Mouse (Mus musculus): ENCODE data around the gene Matn3.
A peak's percentile ranks its signal among the peaks of the same experiment; 100 is the strongest.
"Not testable (repeated sequence)": the region's sequence is repeated elsewhere in the genome, so short reads cannot be mapped to it uniquely, and the experiment has no call there.

Matn3 gene

DNA sequence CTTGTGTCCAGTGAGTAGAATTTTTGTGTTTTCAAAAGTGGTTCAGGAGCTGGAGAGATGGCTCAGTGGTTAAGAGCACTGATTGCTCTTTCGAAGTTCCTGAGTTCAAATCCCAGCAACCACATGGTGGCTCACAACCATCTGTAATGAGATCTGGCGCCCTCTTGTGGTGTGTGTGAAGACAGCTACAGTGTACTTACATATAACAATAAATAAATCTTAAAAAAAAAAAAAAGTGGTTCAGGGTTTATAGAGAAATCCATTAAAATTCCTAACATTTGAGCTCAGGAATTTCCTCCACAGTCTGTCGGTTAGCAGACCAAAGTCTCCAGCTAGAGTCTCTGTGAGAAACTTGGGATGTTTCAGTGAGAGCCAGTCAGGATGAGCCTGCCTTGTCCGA, 11.5 kb upstream of the Matn3 start:
- DNase-seq: not testable (repeated sequence)

DNA sequence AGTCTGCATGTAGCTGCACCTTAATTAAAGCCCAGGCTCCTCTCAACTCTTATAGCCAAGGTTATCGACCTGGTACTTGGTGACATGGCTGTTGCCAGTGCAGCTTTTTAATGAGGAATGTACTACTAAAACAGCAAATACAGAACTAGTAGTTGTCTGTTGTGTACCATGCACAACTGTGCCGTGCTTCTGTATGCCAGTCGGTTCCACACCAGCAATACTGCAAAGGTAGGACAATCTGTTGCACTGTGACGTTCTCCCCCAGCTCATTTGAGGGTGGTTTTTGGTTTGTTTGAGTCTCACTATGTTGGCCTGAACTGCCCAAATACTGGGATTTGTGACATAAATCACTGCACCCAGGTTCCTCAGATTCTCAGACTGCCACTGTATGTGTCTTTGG, 8.2 kb upstream of the Matn3 start:
- no peak for DNase-seq

DNA sequence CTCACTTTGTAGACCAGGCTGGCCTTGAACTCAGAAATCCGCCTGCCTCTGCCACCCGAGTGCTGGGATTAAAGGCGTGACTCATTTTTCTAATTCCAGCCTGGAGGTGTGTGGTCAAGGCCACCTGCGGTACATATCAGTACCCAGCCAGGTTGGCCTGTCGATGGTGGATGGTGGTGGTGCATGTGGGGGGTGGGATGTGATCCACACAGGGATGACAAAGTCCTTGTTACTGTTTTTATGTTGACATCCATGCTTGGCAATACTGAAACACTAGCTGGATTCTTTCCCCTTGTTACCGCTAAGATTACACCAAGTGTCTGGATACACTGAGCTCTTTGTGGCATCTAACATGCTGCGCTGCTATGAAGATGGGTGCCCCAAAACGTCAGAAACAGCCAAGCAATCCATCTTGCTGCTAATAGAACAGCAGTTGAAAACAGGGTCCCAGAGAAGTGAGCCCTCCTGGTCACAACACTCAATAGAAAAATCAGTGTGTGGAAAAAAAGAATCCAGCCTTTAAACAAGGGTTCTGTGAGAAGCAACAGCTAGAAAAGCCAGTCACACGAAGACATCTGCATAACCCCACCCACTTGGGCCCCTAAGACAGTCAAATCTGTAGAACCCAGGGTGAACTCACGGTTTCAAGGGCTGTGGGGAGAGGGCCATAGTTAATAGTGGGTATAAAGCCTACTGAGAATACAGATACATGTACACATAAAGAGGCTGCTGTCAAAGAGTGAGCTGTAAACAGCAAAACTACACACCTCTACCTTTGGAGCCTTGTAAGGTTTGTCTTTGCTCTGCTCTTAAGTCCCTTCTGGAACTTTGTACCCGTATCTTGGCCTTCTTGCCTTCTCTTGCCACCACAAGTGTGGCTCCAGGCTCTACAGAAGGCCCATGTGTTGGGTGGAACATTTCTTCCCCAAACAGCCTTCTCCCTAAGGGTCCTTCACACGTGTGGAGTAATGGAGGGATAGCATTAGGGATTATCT, 7.4 kb upstream of the Matn3 start:
- no peak for DNase-seq

DNA sequence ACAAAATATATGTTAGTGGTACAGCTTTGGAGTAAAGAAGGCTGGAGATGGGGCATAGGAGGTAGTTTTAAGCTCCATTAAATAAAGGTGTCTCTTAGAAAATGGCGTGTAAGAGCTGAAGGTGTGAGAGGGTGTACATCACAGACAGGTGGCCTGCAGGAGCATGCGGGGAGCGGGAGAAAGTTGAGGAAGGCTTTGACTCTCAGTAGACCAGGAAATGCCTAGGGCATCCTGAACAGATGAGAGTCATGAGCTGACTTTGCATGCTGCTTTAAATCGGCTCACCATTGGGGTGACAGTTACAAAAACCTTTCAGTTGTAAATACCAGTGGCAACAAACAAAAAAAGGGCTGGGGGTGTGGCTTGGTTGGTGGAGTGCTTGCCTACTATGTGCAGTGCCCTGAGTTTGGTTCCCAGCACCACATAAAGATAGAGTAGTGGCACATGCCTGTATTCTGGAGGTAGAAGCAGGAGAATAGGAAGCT, 6.6 kb upstream of the Matn3 start:
- no peak for DNase-seq

DNA sequence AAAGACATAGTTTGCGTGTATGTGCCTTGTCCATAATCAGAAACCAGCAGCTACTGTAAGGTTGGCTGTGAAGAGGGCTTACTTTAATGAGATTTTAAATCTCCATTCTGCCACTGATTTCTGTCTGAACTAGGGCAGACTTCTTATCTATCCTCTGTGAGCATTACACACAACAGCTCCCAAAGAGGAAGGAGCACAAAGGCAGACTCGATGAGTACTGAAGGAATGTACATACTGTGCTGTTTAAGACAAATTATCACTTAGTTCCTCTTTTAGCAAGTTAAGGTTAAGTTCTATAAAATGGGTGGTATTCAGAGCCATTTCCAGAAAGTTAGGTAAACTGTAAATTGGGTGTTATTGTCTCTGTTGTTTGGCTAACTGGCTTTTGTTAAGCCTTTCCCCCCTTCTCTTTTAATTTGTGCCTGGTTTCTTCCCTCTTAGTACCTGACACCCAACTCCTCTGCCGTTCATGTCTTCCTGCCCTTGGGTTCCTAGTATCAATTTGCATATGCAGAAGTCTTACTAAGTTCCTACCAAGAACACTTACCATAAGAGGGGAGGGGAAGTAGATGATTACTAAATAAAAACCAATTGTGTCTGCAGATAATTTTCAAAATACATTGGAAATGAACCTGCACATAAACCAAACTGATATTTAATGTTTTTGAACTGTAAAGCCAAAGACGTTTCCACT, 5.9 kb upstream of the Matn3 start:
- no peak for DNase-seq

DNA sequence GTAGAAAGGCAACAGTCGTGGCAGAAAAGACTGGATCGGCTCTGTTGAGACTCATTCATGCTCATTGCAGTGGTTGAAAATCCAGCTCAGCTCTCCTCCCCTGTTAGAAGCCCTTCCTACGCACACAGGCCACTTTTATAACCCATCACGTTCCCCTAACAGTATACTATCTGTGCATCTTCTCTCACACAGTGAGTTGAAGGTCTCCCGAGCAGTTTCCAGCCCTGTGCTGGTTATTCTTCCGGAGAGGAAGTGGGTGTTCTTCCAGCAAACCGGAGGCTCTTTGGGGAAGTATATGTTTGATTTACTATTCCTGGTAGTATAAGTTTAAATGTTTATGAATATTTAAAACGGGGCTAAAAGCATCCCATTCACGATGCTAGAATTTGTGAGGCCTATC, 566 bp upstream of the Matn3 start:
- no peak for DNase-seq

DNA sequence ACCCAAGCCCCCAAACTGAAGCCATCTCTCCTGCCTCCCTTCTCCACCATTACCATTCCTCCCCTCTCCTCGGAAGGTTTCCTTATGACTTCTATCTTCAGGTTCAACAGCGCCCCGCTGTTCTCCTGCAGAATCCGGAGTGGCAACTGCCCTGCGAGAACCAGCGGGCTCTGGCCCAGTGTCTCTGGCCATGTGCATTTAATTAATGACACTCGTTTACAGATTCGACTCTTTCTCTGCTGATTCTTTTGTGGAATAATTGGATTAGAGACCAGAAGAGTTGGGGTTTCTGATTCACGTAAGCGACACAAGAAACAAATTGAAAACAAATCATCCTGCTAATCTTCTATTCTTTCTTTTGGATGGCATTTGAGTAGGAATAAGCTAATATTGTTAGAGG, 5.4 kb downstream of the Matn3 start:
- DNase-seq: no peak

DNA sequence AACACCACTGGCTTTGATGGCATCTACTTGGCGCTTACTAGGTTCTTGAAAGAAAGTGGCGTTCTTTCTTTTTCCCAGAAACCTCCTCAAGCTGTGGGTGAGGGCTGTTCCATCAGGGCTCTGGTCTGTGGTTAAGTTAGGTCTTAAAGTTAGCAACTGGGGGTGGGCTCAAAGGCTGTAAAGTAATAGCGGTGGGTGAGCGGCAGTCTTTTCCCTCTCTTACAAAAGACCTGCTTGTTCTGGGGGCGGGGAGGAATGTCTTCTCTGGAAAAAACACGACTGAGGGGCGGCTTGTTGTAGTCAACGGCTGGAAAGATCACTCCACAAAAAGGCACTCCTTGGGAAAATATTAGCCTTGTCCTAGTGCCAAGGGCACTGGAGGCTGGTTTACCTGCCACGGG, 6.4 kb downstream of the Matn3 start:
- no peak for DNase-seq

DNA sequence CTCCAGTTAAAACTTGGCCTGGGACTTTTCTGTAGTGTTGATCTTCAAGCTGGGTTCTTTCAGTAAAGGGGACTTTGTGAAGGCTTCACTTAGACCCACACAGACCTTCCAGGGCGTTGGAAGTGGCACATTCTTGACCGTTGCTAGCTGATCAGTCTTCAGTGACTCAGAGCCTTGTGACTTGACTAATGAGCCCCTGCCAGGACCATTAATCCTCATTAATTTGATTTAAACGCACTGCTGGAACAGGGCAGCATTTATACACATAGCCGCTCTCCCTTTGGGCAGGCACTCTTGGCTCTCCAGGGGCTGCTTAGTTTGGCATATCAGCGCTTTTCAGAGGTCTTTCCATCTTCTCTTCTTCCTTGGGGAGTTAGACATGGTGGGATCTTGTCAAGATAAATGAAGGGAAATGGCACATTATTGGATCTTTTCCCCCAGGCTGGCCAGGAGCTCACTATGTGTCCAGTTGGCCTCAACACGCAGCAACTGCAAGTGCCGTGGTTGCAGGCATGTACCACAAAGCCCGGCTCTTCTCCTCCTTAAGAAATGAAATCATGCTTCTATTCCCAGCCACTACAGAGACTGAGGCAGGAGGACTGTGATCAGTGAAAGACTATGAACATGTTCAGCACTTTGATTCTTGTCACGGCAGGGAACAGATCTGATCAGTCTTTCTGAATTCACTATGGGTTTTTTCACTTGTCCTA, 14.0 kb downstream of the Matn3 start:
- no peak for DNase-seq

DNA sequence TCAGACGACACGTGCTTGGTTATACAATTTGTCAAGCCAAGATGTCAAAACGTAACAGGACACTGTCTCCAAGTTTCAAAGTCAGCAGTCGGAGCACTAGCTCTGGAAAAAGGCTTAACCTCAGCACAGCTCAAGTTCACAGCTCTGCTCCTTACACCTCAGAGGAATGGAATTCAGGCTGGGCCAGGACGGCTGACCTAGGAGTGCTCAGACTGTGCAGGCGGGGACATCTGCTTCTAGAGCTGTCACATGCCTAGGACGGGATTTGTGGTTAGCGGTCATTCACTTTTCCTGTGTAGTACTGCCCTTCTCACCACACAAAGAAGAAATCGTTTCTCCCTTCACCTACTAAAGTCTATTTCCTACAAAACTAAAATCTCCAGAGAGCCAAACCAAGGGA, 22.1 kb downstream of the Matn3 start:
- no peak for DNase-seq

DNA sequence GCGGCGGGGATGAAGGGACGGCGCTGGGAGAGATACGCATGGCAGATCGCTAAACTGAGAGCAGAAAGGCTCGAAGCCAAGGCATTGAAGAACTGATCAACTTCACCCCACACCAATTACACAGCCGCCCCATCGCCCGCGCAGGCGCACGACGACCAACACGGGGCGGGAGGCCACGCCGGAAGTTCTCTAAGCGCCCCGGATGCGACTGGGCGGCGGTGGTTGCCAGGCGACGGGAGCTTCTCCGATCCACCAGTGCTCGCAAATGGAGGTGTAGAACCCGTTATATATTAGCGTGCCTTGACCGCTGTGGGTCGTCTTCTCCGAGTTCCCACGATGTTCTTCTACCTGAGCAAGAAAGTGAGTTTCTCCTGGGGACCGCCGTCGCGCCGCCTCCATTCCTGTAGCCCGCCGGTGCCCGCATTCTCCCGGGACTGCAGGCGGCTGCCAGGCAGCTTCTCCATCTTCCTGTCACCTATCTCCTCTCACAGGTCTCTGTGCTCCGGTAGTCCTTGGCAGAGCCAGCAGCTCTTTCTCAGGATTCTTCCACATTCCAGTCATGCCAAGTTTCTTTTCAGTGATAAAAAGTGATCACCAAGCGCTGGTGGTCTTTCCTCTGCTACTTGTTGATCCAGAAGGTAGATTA, 26.2 kb downstream of the Matn3 start, which contains the start of gene Wdr35:
Gene Wdr35 (plus strand): TSS at position 73 of the 646 bp plus-strand sequence.
- DNase-seq: peak; percentile 88

DNA sequence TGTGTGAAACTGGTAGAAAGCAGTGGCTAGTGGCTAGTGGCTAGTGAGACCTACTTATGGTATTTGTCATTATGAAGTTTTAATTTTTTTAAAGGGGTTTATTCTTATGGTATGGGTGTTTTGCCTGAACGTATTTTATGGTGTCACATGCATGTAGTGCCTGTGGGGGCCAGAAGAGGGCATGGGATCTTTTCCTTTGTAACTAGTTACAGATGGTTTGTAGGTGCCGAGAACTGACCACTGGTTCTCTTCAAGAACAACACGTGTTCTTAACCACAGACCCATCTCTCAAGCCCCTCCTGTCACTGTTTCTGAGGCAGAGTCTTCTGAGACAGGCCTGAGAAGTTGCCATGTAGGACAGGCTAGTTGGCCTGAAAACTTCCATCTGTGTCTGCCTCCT, 27.3 kb downstream of the Matn3 start:
- DNase-seq: no peak

DNA sequence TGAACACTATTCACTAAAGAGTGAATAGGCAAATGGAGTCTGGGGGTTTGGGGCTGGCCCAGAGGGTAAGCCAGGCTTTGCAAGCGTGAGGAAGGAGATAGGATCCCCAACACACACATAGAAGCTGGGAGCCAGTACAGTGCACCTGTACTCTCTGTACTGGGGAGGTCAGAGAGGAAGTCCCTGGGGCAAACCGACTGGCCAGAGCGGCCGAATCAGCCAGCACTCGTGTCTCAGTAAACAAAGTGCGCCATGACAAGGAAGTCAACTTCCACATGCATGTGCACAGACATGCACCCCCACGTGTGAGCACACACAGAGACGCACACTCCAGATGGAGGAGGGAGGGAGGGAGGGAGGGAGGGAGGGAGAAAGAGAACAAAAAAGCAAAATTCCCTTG, 45.5 kb downstream of the Matn3 start:
- no peak for DNase-seq

DNA sequence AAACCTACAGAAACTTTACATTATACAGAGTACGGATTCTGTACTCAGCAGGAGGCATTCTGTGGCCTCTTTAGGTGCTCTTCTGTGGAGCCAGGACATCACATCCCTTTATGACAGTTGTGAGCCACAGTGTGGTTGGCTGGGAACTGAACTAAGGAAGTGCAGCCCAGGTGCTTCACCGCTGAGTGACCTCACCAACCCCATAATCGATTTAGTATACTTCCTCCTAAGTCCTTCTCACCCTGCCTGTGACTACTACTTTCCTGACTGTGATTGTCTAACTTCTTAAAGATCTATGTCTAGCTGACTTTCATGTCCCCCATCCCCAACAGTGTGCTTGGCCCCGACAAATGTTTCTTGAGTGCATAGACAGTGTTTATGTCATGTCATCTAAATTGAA, 50.6 kb downstream of the Matn3 start:
- no peak for DNase-seq

DNA sequence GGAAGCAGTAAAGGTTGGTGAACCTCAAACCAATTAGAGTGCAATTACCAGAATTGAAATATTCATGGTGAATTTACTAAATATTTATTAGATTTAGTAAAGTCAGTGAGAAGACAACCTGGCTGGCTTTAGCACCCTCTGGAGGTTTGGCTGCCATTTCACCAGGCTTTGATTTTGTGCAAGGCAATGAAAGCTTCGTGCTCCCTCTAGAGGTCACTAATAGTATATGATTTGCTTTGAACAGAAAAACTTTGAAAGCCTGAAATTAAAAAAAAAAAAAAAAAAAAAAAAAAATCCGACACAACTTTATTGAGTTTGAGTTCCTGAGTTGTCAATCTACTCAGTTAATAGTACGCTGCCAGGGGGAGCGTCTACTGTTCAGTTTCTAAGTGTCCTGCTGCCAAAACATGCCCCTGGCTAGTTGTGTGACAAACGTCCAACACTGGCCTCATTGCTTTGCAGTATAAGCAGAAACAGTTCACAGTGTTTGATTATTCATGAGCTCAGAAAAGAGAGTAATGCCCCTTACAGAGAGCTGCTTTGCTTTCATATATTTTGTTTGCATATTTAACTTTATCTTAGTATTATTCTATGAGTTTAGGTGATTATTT, 54.4 kb downstream of the Matn3 start:
- peak; percentile 50 for DNase-seq

DNA sequence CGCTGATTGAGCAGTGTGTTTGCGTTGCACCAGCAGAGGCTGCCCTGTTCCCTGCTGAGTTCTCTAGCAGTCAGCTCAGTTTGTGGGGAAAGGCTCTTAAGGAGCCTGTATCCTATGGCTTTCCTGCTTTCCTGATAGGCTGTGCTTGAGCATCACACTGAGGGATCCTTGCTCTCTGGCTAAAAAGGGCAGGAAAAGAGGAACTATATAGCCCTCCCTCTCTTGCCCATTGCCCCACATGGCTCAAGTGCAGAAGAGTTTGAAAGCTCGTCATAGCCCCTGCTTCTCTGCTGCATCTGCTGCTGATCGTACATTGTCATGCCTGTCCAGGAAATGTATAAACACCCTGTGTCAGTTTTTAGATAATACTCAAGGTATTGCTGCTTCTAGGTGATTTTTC, 59.4 kb downstream of the Matn3 start:
- DNase-seq: no peak

DNA sequence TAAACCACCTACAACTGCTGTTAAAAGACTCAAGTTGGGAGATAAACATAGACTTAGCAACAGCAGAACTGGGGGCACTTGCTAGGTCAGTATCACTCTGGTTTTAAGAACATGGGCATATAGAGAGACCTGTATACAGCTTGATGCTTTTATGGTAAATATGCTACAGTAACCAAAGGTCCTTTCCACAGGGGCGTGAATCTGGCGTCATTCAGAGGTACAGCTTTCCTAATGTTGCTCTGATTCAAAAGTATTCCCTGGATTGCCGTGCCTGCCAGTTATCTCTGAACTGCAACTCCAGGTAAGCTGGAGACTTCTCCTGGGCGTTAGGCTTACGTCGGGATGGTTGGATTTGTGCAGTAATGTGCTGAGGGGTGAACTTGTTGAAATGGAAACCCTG, 60.1 kb downstream of the Matn3 start:
- no peak for DNase-seq

DNA sequence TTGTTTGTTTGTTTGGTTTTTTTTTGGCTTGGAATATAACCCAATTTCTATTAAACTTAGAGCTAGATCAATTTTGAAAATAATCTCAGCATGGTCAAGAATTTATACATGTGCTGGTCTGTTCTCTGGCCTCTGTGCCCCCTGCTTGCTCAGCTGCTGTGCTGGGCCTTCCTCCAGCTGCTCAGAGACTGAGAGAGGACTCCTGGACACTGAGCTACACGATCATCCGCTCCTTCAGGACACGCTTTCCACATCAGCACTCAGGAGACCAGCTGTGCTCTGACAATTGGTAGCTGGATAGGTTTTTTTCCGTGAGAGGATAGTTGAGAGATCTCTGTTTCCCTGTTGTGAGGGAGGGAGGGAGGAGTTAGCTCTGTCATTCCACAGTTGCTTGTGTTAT, 62.6 kb downstream of the Matn3 start:
- no peak for DNase-seq

DNA sequence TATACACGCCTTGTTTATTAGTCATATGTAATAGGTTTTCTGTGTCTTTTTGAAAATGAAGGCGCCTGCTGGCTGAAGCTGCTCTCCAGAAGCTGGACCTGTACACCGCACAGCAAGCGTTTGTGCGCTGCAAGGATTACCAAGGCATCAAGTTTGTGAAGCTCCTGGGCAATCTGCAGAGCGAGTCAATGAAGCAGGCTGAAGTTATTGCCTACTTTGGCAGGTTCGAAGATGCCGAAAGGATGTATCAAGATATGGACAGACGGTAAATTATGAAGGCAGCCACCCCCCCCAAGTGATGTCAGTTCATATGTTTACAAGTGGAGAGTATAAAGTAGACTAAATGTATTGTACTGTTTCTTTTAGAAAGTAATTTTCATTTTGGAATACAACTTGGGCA, 68.6 kb downstream of the Matn3 start:
- DNase-seq: no peak

DNA sequence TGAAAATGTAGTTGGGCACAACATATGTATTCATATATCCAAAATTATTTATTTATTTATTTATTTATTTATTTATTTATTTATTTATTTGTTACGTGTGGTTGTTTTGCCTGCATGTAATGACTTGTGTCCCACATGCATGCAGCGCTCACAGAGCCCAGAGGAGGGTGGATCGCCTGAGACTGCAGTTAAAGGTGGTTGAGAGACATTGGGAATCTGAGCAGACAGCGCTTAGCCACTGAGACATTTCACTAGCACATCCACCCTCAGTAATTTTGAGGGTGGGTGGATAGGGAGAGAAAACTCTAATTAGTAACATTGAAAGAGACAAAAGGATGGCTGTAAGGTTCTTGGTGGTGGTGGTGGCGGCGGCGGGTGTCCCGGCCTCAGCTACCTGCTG, 72.7 kb downstream of the Matn3 start:
- no peak for DNase-seq

DNA sequence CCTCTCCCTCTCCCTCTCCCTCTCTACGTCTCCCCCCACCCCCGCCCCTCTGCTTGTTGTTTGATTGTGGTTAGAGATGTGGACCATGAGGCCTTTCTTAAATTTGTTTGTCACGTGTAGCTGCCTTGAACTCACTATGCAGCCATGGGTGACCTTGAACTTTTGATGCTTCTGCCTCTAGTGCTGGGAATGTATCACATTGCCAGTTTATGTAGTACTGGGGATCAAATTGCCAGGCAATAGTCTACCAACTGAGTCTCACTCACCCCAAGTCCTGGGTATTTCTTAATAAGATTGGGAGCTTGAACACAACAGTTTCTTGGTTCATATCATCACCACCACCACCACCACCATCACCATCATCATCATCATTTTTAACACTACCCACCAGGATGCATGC, 73.3 kb downstream of the Matn3 start:
- no peak for DNase-seq
